ENCODE assay signal across 7 mouse cellular contexts in the genomic region with DNA sequence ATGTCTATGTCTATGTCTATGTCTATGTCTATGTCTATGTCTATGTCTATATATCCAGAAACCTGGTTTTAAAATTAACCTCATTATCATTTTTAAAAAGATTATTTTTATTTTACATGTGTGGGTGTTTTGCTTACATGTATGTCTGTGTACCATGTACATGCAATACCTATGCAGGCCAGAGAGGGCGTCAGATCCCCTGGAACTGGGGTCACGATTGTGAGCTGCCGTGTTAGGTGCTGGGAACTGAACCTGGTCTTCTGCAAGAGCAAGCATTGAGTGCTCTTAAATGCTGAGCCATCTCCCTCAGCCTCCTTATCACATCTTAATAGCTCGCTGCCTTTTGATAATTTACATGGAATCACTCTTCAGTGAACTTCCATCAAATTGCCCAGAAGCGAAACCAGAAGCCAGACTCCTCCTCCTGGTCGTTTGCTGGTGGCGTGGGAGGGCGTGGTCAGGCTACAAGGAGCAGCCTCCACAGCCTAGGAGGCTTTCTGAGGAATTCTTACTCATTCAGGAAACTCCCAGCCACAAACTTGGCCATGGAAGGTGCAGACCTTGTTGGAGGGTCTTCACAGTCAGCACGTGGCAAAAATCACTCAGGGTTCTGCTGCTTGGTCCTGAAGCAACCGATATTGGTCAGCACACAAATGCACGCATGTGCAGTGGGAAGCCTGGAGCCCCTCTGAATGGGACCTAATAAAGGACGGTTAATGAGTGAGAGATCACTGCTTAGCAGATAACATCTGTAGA. TPM values are rescaled to one million over a fixed set of nuclear protein-coding genes. Genes with fewer than 3 reads are reported as not detected.
DNase-seq lines count a peak whose midpoint lies in the region; ATAC-seq lines count a peak whose summit lies in the region.

No protein-coding gene starts in this region.

- H3K4me2 ChIP-seq in kidney, embryonic 14.5 days (replicated peaks; ENCODE audit: low read depth, low read length): peak overlapping the region; percentile 12
- no peak overlapping the region for H3K4me2 ChIP-seq in midbrain, embryonic 11.5 days

- peak; percentile 30 to 34 for DNase-seq in B cell, adult 2 months
- DNase-seq in ES-CJ7 (ENCODE audit: low read depth, low spot score): peak; percentile 63
- peak; percentile 97 for DNase-seq in heart, adult 11 months
- peak; percentile 80 for DNase-seq in lung, postnatal 36 days
- DNase-seq in midbrain, embryonic 11.5 days (ENCODE audit: low spot score, missing footprints): no peak
- DNase-seq in ovary, adult 18-20 months (ENCODE audit: low spot score): no peak

- peaks cover 17% of the 10 kb centered on the region for H3K4me1 ChIP-seq in kidney, embryonic 14.5 days (ENCODE audit: control insufficient read depth, insufficient read depth, low read length)
- H3K4me1 ChIP-seq in midbrain, embryonic 11.5 days (ENCODE audit: control insufficient read depth, insufficient read depth, low read length): peaks cover 8% of the 10 kb centered on the region

- H3K36me3 ChIP-seq in kidney, embryonic 14.5 days (ENCODE audit: control insufficient read depth, insufficient read depth, low read length): no peaks in the 10 kb centered on the region
- no peaks in the 10 kb centered on the region for H3K36me3 ChIP-seq in midbrain, embryonic 11.5 days (ENCODE audit: control insufficient read depth, insufficient read depth, low read length)

- ATAC-seq in kidney, embryonic 14.5 days (ENCODE audit: low FRiP score, low TSS enrichment): peak; percentile 34; the same call in 1 of the 2 replicates
- no peak for ATAC-seq in midbrain, embryonic 11.5 days (ENCODE audit: low FRiP score)

- 40% methylated on average over 12 of the region's 12 CpGs for WGBS in kidney, embryonic 14.5 days
- 71% methylated on average over 12 of the region's 12 CpGs for WGBS in midbrain, embryonic 11.5 days

- no peak overlapping the region for H3K27ac ChIP-seq in kidney, embryonic 14.5 days (ENCODE audit: low read depth, low read length)
- H3K27ac ChIP-seq in midbrain, embryonic 11.5 days (ENCODE audit: low read depth, low read length): no peak overlapping the region

- peak overlapping the region; percentile 3; the same call in 1 of the 2 replicates for H3K4me3 ChIP-seq in kidney, embryonic 14.5 days (ENCODE audit: low read length)
- H3K4me3 ChIP-seq in midbrain, embryonic 11.5 days (ENCODE audit: low read depth, low read length): no peak overlapping the region

- H3K27me3 ChIP-seq in kidney, embryonic 14.5 days (ENCODE audit: control insufficient read depth, insufficient read depth, low read length): peaks cover 5% of the 10 kb centered on the region; the same call in 1 of the 2 replicates
- H3K27me3 ChIP-seq in midbrain, embryonic 11.5 days (ENCODE audit: control insufficient read depth, insufficient read depth, low read length): peaks cover 4% of the 10 kb centered on the region; the same call in 1 of the 2 replicates

- H3K9ac ChIP-seq in kidney, embryonic 14.5 days (ENCODE audit: low read depth, low read length): no peak overlapping the region
- no peak overlapping the region for H3K9ac ChIP-seq in midbrain, embryonic 11.5 days (ENCODE audit: low read length)

- peaks cover 7% of the 10 kb centered on the region for H3K9me3 ChIP-seq in kidney, embryonic 14.5 days (ENCODE audit: control insufficient read depth, low read length)
- H3K9me3 ChIP-seq in midbrain, embryonic 11.5 days (ENCODE audit: control insufficient read depth, low read length): no peaks in the 10 kb centered on the region

RNA-seq across cellular contexts. Expression of a gene that starts 32.2 kb away (rescaled TPM):
- polyA plus RNA-seq in kidney, embryonic 14.5 days (2014; fragmentation: Nextera tagmentation; extraction: Ambion mirVana): 12.5 and 20.0 TPM in 2 replicates
- 11.2 and 11.6 TPM in 2 replicates for polyA plus RNA-seq in midbrain, embryonic 11.5 days (2014; fragmentation: Nextera tagmentation; extraction: Ambion mirVana)

Comparison
In these comparisons a context has a peak if more than half of its experiments do, and no peak if none do; other contexts are left out.
1. DNase-seq: peak in B cell, adult 2 months (2 of 2), ES-CJ7 (single experiment), heart, adult 11 months (single experiment) and lung, postnatal 36 days (single experiment); none in midbrain, embryonic 11.5 days (single experiment) and ovary, adult 18-20 months (single experiment).